9 mouse cellular contexts compared by ENCODE assay signal in genomic region chr6:87334361-87335090, GRCm38 (mm10). TPM values are rescaled to one million over a fixed set of nuclear protein-coding genes. Genes with fewer than 3 reads are reported as not detected.
DNase-seq lines count a peak whose midpoint lies in the region; ATAC-seq lines count a peak whose summit lies in the region.
"Had no signal": no experiment of that assay in that cellular context is flagged by ENCODE, and none has a peak within 500 bp of the region (broad histone marks: within the 10 kb centered on the region; RNA-seq: fewer than 3 reads in every experiment).

No protein-coding gene starts in this region.

- H3K27ac ChIP-seq in heart, embryonic 11.5 days (ENCODE audit: low read depth, low read length) = no peak overlapping the region; the same call in 1 of the 2 replicates

- peaks cover 6% of the 10 kb centered on the region for H3K4me1 ChIP-seq in heart, embryonic 11.5 days (ENCODE audit: control insufficient read depth, insufficient read depth, low read length)

- H3K36me3 ChIP-seq in heart, embryonic 11.5 days (ENCODE audit: control insufficient read depth, insufficient read depth, low read length) = no peaks in the 10 kb centered on the region

- H3K4me3 ChIP-seq in heart, embryonic 11.5 days (ENCODE audit: low read depth, low read length) = peak overlapping the region; percentile 72

- DNase-seq in adrenal gland, postnatal 14 days = peak; percentile 48
- DNase-seq in adrenal gland, adult 8-10 months = no peak
- peak; percentile 37 for DNase-seq in embryo, embryonic 11.5 days (ENCODE audit: low read depth, low spot score)
- DNase-seq in layer of hippocampus, postnatal 14 days (ENCODE audit: low spot score in 2 of 2) = peak; percentile 19 to 36
- peak; percentile 58 for DNase-seq in lung, postnatal 14 days
- peak; percentile 57 for DNase-seq in skeletal muscle tissue, adult 2 months (ENCODE audit: low read depth, low spot score)
- DNase-seq in cerebellum, postnatal 36 days = no peak

- no peaks in the 10 kb centered on the region for H3K9me3 ChIP-seq in heart, embryonic 11.5 days (replicated peaks; ENCODE audit: control insufficient read depth, low read length)

- H3K27me3 ChIP-seq in heart, embryonic 11.5 days (ENCODE audit: control insufficient read depth, insufficient read depth, low read length) = peaks cover 16% of the 10 kb centered on the region; the same call in 1 of the 2 replicates

- H3K4me2 ChIP-seq in heart, embryonic 11.5 days = peak overlapping the region; percentile 90

- H3K9ac ChIP-seq in heart, embryonic 11.5 days (ENCODE audit: low read depth, low read length) = peak overlapping the region; percentile 80

- ATAC-seq in heart, embryonic 11.5 days (replicated peaks; ENCODE audit: insufficient number of reproducible peaks, low FRiP score, low TSS enrichment) = no peak

- WGBS in heart, embryonic 11.5 days (ENCODE audit: insufficient replicate concordance) = 24% methylated on average over 11 of the region's 11 CpGs

RNA-seq across cellular contexts. Expression of gene Antxr1, which starts 1.1 kb away (rescaled TPM):
- 24.9 and 26.5 TPM in 2 replicates for total RNA-seq in adrenal gland, postnatal 14 days (2021)
- 10 to 100 TPM; 13.9 to 22.5 (median 18.3) TPM for total RNA-seq in adrenal gland, adult 8-10 months (2022)
- 3.9 and 4.5 TPM in 2 replicates for polyA plus RNA-seq in heart, embryonic 11.5 days (2014; fragmentation: Nextera tagmentation; extraction: Ambion mirVana)
- 10 to 100 TPM; 14.2 to 15.2 TPM for total RNA-seq in layer of hippocampus, postnatal 14 days (2021)

RNA-seq across cellular contexts. Expression of gene Gkn1, which starts 16.2 kb away (rescaled TPM):
- total RNA-seq in adrenal gland, postnatal 14 days (2021) = not detected in 2 replicates
- not detected for total RNA-seq in adrenal gland, adult 8-10 months (2022)
- polyA plus RNA-seq in heart, embryonic 11.5 days (2014; fragmentation: Nextera tagmentation; extraction: Ambion mirVana) = not detected in 2 replicates
- total RNA-seq in layer of hippocampus, postnatal 14 days (2021) = not detected

RNA-seq across cellular contexts. Expression of gene Gkn2, which starts 38.6 kb away (rescaled TPM):
- not detected in 2 replicates for total RNA-seq in adrenal gland, postnatal 14 days (2021)
- not detected for total RNA-seq in adrenal gland, adult 8-10 months (2022)
- polyA plus RNA-seq in heart, embryonic 11.5 days (2014; fragmentation: Nextera tagmentation; extraction: Ambion mirVana) = not detected in 2 replicates
- total RNA-seq in layer of hippocampus, postnatal 14 days (2021) = not detected
- polyA plus RNA-seq: frontal cortex, adult 2 months had no signal

RNA-seq across cellular contexts. Expression of gene Gkn3, which starts 54.2 kb away (rescaled TPM):
- total RNA-seq in adrenal gland, postnatal 14 days (2021) = 1.2 and 1.4 TPM in 2 replicates
- total RNA-seq in adrenal gland, adult 8-10 months (2022) = under 1 TPM in 2 of 4 experiments, not detected in 2; 0.59 to 0.99 TPM
- 1.3 and 2.1 TPM in 2 replicates for polyA plus RNA-seq in heart, embryonic 11.5 days (2014; fragmentation: Nextera tagmentation; extraction: Ambion mirVana)
- 1 to 10 TPM; 1.4 to 4.3 TPM for total RNA-seq in layer of hippocampus, postnatal 14 days (2021)

Comparison
In these comparisons a context has a peak if more than half of its experiments do, and no peak if none do; other contexts are left out.
1. DNase-seq: peak in adrenal gland, postnatal 14 days (single experiment), embryo, embryonic 11.5 days (single experiment), layer of hippocampus, postnatal 14 days (2 of 2), lung, postnatal 14 days (single experiment) and skeletal muscle tissue, adult 2 months (single experiment); none in adrenal gland, adult 8-10 months (single experiment) and cerebellum, postnatal 36 days (0 of 2).